Mouse (Mus musculus) R1 (cell line): ENCODE measurements around the gene Alox12.

Experiments
- DNase-seq: peaks from one replicate; pipeline ENCODE4 v3.0.0-alpha.2; 2018; ENCODE audit warnings: low read depth, low spot score

The Alox12 gene

GRCm38 (mm10) chr11:70239541-70240279 is 15.4 kb downstream of the Alox12 start, which contains the start of the genes Gm21988 and Rnasek:
Gm21988 (minus strand) TSS chr11:70239830.
Rnasek (minus strand) TSS chr11:70239842.
- DNase-seq = peak; percentile 92

GRCm38 (mm10) chr11:70238591-70239440 is 16.3 kb downstream of the Alox12 start:
- no peak for DNase-seq

- DNase-seq = peak; percentile 97
Measured at GRCm38 (mm10) chr11:70237457-70238167, 17.5 kb downstream of the Alox12 start, which contains the start of gene 0610010K14Rik. 0610010K14Rik (minus strand) TSS chr11:70237914.

GRCm38 (mm10) chr11:70236717-70237116 is 18.4 kb downstream of the Alox12 start:
- no peak for DNase-seq

- no peak for DNase-seq
Measured at GRCm38 (mm10) chr11:70235254-70235900, 19.8 kb downstream of the Alox12 start.

- DNase-seq = no peak
Measured at GRCm38 (mm10) chr11:70234497-70234896, 20.7 kb downstream of the Alox12 start.

- DNase-seq = no peak
Measured at GRCm38 (mm10) chr11:70234037-70234436, 21.1 kb downstream of the Alox12 start.

- DNase-seq = no peak
Measured at GRCm38 (mm10) chr11:70233016-70233415, 22.1 kb downstream of the Alox12 start.

- peak; percentile 79 for DNase-seq
Measured at GRCm38 (mm10) chr11:70232546-70232945, 22.6 kb downstream of the Alox12 start.

GRCm38 (mm10) chr11:70230239-70230727 is 24.9 kb downstream of the Alox12 start:
- DNase-seq = peak; percentile 87

GRCm38 (mm10) chr11:70229260-70230010 is 25.7 kb downstream of the Alox12 start, which contains the start of gene Bcl6b:
Bcl6b (minus strand) TSS chr11:70229798.
- peak; percentile 53 for DNase-seq

GRCm38 (mm10) chr11:70228828-70229227 is 26.3 kb downstream of the Alox12 start:
- DNase-seq = peak; percentile 93

- DNase-seq = no peak
Measured at GRCm38 (mm10) chr11:70227661-70228245, 27.4 kb downstream of the Alox12 start.

- no peak for DNase-seq
Measured at GRCm38 (mm10) chr11:70227126-70227525, 28.0 kb downstream of the Alox12 start.

GRCm38 (mm10) chr11:70226602-70226890 is 28.6 kb downstream of the Alox12 start:
- DNase-seq = no peak

- DNase-seq = peak; percentile 51
Measured at GRCm38 (mm10) chr11:70225798-70226601, 29.2 kb downstream of the Alox12 start.

- no peak for DNase-seq
Measured at GRCm38 (mm10) chr11:70223724-70224123, 31.4 kb downstream of the Alox12 start.

- peak; percentile 76 for DNase-seq
Measured at GRCm38 (mm10) chr11:70221603-70222500, 33.3 kb downstream of the Alox12 start.
